Mouse (Mus musculus): ENCODE results near the gene Smco2. TPM values are rescaled to one million over a fixed set of nuclear protein-coding genes. Genes with fewer than 3 reads are reported as not detected.
A peak's percentile ranks its signal among the peaks of the same experiment; 100 is the strongest.

Smco2 gene
- total RNA-seq, 1 experiment from 2014 or later = not detected

GRCm38 (mm10) chr6:146888660-146889490, 39.0 kb downstream of the Smco2 start:
- ATAC-seq (replicated peaks; ENCODE audit: insufficient number of reproducible peaks, low FRiP score, low TSS enrichment, poor library complexity, severe bottlenecking) = no peak; the same call in none of the 2 replicates

- ATAC-seq (replicated peaks; ENCODE audit: insufficient number of reproducible peaks, low FRiP score, low TSS enrichment, poor library complexity, severe bottlenecking) = no peak
Measured at GRCm38 (mm10) chr6:146890215-146890614, 40.3 kb downstream of the Smco2 start.

- ATAC-seq (replicated peaks; ENCODE audit: insufficient number of reproducible peaks, low FRiP score, low TSS enrichment, poor library complexity, severe bottlenecking) = no peak
Measured at GRCm38 (mm10) chr6:146890633-146891032, 40.7 kb downstream of the Smco2 start.

- no peak for ATAC-seq (replicated peaks; ENCODE audit: insufficient number of reproducible peaks, low FRiP score, low TSS enrichment, poor library complexity, severe bottlenecking)
Measured at GRCm38 (mm10) chr6:146893890-146894289, 44.0 kb downstream of the Smco2 start.

GRCm38 (mm10) chr6:146898709-146899108, 48.8 kb downstream of the Smco2 start:
- ATAC-seq (replicated peaks; ENCODE audit: insufficient number of reproducible peaks, low FRiP score, low TSS enrichment, poor library complexity, severe bottlenecking) = no peak

GRCm38 (mm10) chr6:146899647-146900046, 49.7 kb downstream of the Smco2 start:
- no peak for ATAC-seq (replicated peaks; ENCODE audit: insufficient number of reproducible peaks, low FRiP score, low TSS enrichment, poor library complexity, severe bottlenecking)

GRCm38 (mm10) chr6:146901929-146902328, 52.0 kb downstream of the Smco2 start:
- ATAC-seq (replicated peaks; ENCODE audit: insufficient number of reproducible peaks, low FRiP score, low TSS enrichment, poor library complexity, severe bottlenecking) = no peak

GRCm38 (mm10) chr6:146903632-146904031, 53.7 kb downstream of the Smco2 start:
- no peak for ATAC-seq (replicated peaks; ENCODE audit: insufficient number of reproducible peaks, low FRiP score, low TSS enrichment, poor library complexity, severe bottlenecking)

GRCm38 (mm10) chr6:146904707-146905106, 54.8 kb downstream of the Smco2 start:
- ATAC-seq (replicated peaks; ENCODE audit: insufficient number of reproducible peaks, low FRiP score, low TSS enrichment, poor library complexity, severe bottlenecking) = no peak

GRCm38 (mm10) chr6:146906000-146906786, 56.3 kb downstream of the Smco2 start:
- ATAC-seq (replicated peaks; ENCODE audit: insufficient number of reproducible peaks, low FRiP score, low TSS enrichment, poor library complexity, severe bottlenecking) = no peak

GRCm38 (mm10) chr6:146907061-146907794, 57.3 kb downstream of the Smco2 start:
- ATAC-seq (replicated peaks; ENCODE audit: insufficient number of reproducible peaks, low FRiP score, low TSS enrichment, poor library complexity, severe bottlenecking) = no peak

GRCm38 (mm10) chr6:146907795-146908190, 57.9 kb downstream of the Smco2 start:
- ATAC-seq (replicated peaks; ENCODE audit: insufficient number of reproducible peaks, low FRiP score, low TSS enrichment, poor library complexity, severe bottlenecking) = no peak

- no peak for ATAC-seq (replicated peaks; ENCODE audit: insufficient number of reproducible peaks, low FRiP score, low TSS enrichment, poor library complexity, severe bottlenecking)
Measured at GRCm38 (mm10) chr6:146908801-146909200, 58.9 kb downstream of the Smco2 start.

GRCm38 (mm10) chr6:146909725-146910489, 60.0 kb downstream of the Smco2 start:
- no peak for ATAC-seq (replicated peaks; ENCODE audit: insufficient number of reproducible peaks, low FRiP score, low TSS enrichment, poor library complexity, severe bottlenecking)

GRCm38 (mm10) chr6:146910801-146911200, 60.9 kb downstream of the Smco2 start:
- no peak for ATAC-seq (replicated peaks; ENCODE audit: insufficient number of reproducible peaks, low FRiP score, low TSS enrichment, poor library complexity, severe bottlenecking)

GRCm38 (mm10) chr6:146912835-146913488, 63.1 kb downstream of the Smco2 start:
- ATAC-seq (replicated peaks; ENCODE audit: insufficient number of reproducible peaks, low FRiP score, low TSS enrichment, poor library complexity, severe bottlenecking) = 0 out of 2 replicates have a peak, but pooled peaks have one; percentile 35

- ATAC-seq (replicated peaks; ENCODE audit: insufficient number of reproducible peaks, low FRiP score, low TSS enrichment, poor library complexity, severe bottlenecking) = no peak
Measured at GRCm38 (mm10) chr6:146913489-146914198, 63.7 kb downstream of the Smco2 start.

Data from monocyte, adult 5-6 weeks (primary cell).